Mouse (Mus musculus) kidney, adult 9 months (tissue): ENCODE data around the gene Mical2.

Experiments used
- DNase-seq: peaks from one replicate; pipeline ENCODE4 v3.0.0; 2022

Gene Mical2

DNA sequence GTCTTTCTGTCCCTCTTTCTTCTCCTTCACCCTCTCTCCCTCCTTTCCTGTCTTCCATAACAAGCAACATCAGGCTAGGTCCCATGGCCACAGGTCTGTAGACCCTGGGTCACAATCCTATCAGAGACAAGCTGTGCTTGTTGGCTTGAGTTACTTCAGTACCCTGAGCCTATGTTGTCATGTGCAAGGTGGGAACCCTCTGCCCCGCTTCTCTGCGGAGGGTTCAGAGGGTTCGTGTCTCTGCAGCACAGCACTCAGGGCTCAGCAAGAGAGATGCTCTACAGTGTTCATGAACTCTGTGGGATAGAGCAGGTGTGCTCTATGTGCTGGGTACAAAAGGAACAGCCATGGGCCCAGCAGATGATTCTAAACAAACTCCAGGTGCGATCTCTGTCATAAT lies 16.0 kb upstream of the Mical2 start:
- no peak for DNase-seq

GRCm38 (mm10) chr7:112212921-112213721 lies 12.5 kb upstream of the Mical2 start:
- DNase-seq, result peak; percentile 62

DNA sequence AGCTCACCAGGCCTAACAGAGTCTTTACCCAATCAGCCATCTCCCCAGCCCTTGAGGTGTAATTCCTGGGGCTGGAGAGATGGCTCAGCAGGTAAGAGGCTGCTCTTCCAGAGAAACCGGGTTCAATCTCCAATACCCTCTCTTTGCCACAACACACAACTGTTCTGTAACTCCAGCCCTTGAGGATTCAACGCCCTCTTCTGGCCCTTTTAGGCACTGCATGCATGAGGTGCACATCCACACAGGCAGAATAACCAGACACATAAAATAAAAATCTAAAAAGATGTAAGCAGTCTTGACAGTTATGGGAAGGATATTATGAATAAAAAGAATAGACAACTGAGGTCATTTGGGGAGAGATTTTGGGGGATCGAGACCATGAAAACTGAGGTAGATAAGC lies 9.8 kb upstream of the Mical2 start:
- no peak for DNase-seq

DNA sequence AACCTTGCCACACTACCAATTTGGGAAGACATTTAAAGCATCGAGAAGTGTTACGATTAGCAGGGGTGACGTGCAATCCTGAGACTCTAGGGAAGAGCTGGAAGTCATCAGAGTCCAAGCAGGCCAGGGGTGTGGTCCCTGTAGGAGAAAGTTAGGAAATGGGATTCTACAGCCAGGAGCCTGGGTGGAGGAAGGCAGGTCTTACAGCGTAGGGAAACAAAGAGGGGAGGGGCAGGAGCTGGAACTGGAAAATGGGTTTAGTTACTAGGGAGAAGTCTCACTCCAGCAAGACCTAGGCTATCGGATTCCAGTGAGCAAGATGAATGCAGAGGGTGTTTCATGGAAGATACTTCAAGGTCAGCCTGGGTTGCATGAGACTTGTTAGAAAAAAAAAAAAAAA lies 8.9 kb upstream of the Mical2 start:
- no peak for DNase-seq

DNA sequence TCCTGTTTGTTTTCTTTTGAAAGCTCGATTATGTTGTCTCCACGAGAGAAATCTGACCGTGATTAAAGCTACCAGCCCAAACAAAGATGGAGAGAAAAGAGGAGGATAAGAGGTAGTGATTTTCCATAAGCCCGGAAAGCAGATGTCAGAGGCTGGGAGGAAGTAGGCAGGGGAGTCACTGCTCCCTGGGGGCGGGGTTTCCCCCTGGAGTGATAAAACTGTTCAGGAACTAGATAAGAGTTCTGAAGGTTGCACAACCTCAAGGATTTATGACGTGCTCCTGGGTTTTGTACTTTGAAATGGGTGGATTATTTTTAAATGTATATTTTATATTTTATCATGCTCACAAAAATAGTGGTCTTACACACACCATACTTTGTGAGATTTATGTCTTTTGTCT lies 8.4 kb upstream of the Mical2 start:
- DNase-seq, result peak; percentile 59

DNA sequence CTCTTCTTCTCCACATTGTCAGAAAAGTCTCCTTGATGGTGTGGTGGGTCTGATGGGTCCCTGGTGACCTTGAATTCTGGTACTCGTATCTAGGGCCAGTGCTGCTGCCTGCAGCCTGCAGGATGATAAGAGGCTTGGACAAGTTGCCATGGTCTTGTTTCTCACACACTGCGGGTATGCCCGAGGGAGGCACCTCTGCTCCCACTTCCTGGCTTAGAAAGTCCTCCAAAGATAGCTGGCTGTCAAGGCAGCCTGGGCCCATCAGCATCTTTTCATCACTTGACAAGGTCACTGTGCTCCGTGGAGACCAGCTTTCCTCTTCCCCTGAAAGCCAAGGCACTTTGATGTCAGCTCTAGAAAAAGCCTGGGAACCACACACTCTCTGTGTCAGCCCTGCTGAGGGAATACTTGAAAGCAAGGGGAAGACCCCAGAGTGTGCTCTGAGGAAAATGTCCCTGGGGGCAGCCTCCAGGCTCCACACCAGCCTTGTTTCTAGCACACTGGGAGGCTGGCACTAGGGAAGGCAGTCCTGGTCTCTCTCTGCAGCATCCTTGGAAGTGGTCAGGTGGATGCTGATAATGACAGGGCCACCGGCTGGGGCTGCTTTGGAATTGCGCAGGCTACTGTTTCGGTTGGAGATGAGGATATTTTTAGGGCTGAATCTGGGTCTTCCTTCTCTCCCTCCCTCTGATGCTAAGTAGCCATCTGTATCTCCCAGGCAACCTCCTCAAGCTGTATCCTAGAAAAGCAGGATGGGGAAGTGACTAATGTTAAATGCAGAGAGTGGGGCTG lies 2.7 kb upstream of the Mical2 start:
- DNase-seq, result no peak

DNA sequence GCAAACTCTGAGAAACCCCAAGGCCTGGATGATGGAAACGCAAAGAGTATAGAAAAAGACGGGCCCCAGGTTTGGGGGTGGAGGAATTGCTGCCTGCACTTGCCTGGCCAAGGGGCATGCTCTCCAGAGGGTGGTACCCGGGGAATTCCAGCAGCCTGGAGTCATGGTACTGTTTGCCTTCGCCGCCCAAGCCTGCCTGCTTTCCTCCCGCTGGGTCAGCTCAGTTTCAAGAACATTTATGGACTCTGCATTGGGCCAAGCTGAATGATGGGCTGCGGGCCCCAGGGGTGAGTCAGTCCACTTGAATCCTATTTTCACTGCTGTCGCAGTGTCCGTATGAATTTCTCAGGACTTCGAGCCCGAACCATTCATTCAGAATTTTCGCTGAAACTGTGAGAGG lies 802 bp upstream of the Mical2 start:
- no peak for DNase-seq

DNA sequence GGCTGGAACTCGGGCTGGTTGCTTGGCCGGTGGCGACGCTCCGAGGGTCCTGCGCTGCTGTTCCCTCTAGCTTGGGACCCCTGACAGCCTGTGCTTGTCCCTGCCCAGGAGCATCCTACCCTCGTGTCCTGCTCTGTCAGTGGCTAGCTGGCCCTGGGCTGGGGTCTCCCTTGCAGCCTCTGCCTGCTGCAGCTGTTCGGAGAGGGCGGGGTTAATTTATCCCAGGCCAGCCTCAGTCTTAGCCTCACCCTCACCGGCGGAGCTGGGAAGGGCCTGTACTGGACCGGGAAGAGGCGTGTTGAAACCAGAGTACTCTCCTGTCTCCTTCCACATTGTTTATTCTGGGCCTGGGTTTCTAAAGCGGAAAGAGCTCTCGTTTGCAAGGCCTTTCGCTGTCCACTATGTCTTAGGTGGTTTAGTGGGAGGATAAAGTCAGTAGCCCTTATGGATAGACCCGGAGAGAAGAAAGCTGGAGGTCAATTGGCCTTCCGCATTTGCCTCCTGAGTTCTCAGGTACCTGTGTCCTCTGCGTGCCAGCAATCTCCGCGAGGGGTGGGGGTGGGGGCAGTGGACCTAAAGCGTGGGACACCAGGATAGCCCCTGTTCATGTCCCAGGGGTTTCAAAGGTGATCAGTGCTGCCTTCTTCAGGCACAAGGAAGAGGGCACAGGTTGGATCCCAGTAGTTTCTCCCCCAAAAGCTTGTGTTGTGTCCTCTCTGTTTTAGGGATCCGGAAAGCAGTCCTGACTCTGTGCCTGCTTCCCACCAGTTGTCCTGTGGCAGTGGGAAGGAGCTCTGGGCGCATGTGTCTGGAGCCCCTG lies 1.0 kb downstream of the Mical2 start:
- DNase-seq, result peak; percentile 22

DNA sequence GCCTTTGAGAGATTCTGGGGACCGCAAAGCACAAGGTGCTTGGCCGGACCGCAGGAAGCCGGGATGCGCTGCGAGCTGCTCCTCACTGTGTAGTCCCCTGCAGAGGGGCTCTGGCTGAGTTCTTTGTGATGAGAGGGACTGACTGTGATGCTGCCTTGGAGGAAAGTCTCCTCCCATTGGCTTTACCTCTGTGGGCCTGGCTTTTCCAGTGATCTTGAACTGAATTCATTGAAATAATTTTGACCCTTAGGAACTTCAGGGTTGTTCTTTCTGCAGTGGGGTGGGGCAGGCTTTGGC lies 1.6 kb downstream of the Mical2 start:
- DNase-seq, result no peak

DNA sequence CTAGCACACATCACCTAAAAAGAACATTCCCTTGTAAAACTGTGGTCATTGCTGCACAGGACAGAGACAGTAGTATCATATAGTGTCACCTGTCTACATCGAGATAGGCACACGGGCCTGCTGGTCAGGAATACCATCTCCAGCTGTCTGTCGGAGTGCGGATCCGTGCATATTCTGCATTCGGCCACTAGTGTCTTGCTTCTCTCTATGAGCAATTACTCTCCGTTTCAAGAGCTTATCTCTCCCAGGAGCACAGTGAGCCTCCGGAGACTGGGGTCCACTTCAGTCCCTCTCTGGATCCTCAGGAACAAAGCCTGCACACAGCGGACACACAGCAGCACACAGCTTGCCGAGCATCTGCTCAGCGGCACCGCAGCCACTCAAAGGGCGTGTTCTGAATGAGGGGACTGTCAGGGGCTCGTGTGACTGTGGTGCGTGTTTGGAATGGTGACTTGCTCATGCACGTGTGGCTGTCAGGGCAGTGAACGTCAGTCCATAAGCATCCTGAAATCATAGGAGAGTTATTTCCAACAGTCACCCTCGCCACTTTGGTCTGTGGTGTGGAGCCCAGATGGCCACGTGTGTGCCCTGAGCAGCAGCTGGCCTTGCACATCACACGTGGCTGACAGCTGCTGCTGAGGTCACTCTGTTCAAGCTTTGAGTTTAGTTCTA lies 3.3 kb downstream of the Mical2 start:
- no peak for DNase-seq

GRCm38 (mm10) chr7:112231731-112232130 lies 6.1 kb downstream of the Mical2 start:
- DNase-seq, result no peak

DNA sequence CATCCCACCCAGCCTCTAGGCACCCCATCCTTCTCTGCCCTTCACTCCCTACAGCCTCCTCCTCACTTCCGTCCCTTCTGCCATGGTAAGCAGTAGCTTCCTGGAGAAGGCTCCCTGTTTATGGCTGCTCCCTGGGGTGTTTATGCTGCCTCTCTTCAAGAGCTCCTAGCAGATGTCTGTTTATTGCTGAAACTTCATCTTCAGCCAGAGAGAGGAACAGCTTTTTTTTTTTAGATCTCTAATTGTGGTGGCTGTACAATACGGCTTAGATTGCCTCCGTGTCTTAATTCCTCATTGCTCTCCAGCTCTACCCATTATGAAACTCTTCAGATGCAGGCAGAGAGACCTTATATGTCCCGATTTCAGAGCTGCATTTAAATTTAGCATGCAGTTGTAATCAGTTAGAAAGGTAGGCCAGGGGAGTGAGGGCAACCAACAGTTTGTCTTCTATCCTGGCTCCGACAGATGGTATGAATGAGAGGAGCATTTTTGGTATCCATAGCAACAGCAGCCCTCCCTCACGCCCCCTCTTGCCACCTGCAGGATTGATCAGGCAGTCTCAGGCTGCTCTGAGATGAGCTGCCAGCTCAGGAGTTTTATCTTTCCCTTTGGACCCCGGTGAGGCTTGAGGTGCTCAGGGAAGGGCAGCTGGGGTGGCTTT lies 7.8 kb downstream of the Mical2 start:
- DNase-seq, result no peak

GRCm38 (mm10) chr7:112234410-112234809 lies 8.8 kb downstream of the Mical2 start:
- no peak for DNase-seq

GRCm38 (mm10) chr7:112235493-112235892 lies 9.8 kb downstream of the Mical2 start:
- DNase-seq, result no peak

DNA sequence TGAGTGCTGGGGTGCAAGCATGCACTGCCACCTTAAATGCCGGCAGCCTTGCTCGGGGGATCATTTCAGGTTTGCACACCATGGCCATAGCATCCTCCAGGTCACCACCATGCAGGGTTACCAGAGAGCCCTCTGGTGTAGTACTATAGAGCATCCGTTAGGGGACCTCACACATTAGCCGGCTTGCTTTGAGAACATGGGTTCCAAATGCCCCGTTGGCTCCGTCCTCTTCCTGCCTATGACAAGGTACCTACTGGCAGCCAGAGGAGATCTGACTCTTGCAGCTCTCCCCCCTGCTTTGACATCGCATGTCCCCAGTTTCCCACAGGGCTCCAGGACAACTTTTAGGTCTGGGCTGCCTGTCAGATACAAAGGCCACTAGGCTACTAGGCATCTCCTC lies 11.6 kb downstream of the Mical2 start:
- no peak for DNase-seq

GRCm38 (mm10) chr7:112237868-112238267 lies 12.2 kb downstream of the Mical2 start:
- DNase-seq, result peak; percentile 22

DNA sequence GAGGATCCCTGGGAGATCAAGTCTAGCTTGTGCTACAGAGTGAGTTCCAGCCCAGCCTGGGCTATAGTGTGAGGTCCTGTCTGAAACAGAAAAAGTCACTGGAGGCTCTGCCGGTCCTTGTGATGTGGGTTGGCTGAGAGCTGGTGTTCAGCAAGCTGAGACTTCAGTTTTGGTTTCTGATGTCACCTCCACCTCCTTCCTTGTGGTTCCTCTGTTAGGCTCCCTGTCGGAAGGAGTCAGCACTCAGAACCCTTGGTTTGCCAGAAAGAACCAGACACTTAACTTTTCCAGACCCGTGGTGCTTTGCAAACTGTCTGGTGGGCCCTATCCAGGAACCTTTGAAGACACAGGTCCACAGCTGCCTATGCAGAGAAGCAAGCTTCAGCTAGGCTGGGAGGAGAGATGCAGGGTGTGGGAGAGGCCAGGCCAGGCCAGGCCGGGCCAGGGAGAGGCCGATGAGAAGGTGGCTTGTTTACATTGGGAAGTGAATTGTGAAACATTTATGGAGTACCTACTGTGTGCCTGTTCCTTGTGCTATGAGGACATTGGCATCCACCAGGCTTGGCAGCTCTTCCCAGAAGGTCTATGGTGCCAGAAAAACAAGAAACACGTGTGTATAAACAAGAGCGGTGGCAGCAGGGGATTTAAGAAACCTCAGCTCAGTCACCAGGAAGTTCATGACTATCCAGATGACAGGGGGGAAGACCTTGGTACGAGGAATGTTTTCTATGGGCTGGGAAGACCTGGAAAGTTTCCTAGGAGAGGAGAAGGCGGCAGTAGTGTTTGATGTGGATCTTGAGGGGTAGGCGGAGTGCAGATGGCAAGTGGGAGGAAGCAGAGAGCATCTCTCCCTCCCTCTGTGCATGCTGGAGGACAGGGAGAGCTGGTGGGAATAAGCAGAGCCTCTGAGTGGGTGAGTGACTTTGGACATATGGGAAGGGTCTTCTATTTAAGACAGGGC lies 13.4 kb downstream of the Mical2 start:
- no peak for DNase-seq

DNA sequence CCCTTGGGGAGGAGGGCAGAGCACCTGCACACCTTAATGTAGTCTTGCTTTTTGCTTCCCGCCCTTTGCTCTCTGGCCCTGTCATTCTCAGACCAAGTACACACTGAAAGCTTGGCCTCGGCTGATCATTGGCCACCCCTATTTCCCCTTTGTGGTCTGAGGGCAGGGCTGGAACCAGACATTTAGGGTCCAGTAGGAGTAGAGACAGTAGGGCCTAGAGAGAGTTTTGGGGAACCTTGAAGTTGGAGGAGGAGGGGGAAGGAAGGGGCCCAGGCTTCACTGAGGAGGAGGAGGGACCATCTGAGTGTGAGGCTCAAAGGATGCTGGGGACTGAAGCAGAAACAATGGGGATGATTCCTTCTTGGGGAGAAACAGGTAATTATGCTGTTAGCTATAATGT lies 15.1 kb downstream of the Mical2 start:
- DNase-seq, result no peak

GRCm38 (mm10) chr7:112241211-112241944 lies 15.7 kb downstream of the Mical2 start:
- no peak for DNase-seq

- no peak for DNase-seq
Observed at GRCm38 (mm10) chr7:112241945-112242329, 16.3 kb downstream of the Mical2 start.

GRCm38 (mm10) chr7:112242587-112242986 lies 16.9 kb downstream of the Mical2 start:
- DNase-seq, result no peak
